Mouse (Mus musculus) limb, embryonic 11.5 days (tissue): ENCODE measurements around the gene Lrrc3. TPM values are rescaled to one million over a fixed set of nuclear protein-coding genes. Genes with fewer than 3 reads are reported as not detected.
A peak's percentile ranks its signal among the peaks of the same experiment; 100 is the strongest.
"Not testable (repeated sequence)": the region's sequence is repeated elsewhere in the genome, so short reads cannot be mapped to it uniquely, and the experiment has no call there.

Experiments
- ATAC-seq: fragments of 200-750 bp; cut with Nextera tagmentation; 2 replicates; pipeline ENCODE4 v1.8.0; 2017; ENCODE audit warnings: low read depth; ENCODE audit not compliant: insufficient number of reproducible peaks, low FRiP score, low TSS enrichment
- DNase-seq: peaks from one replicate; pipeline ENCODE4 v3.0.0-alpha.2; 2015; ENCODE audit warnings: low spot score
- H3K27ac ChIP-seq: fragments of 300-500 bp; sonication (generic); replicated peaks from 2 replicates; pipeline ENCODE4 v1.5.1; 2014; ENCODE audit warnings: low read depth, mild to moderate bottlenecking, low read length
- H3K27me3 ChIP-seq: fragments of 300-500 bp; sonication (generic); 2 replicates; pipeline ENCODE4 v1.6.1; 2014; ENCODE audit warnings: mild to moderate bottlenecking, low read length, mixed read lengths; ENCODE audit not compliant: control insufficient read depth, insufficient read depth
- H3K36me3 ChIP-seq: fragments of 300-500 bp; sonication (generic); 2 replicates; pipeline ENCODE4 v1.6.1; 2014; ENCODE audit warnings: mild to moderate bottlenecking, low read length, moderate library complexity, mixed read lengths; ENCODE audit not compliant: control insufficient read depth, insufficient read depth
- H3K4me1 ChIP-seq: fragments of 300-500 bp; sonication (generic); 2 replicates; pipeline ENCODE4 v1.6.1; 2014; ENCODE audit warnings: low read length, mixed read lengths; ENCODE audit not compliant: control insufficient read depth, insufficient read depth
- H3K4me2 ChIP-seq: fragments of 300-500 bp; sonication (generic); 2 replicates; pipeline ENCODE4 v1.6.1; 2014; ENCODE audit warnings: low read depth, mild to moderate bottlenecking, moderate library complexity; ENCODE audit not compliant: severe bottlenecking
- H3K4me3 ChIP-seq: fragments of 300-500 bp; sonication (generic); 2 replicates; pipeline ENCODE4 v1.5.1; 2014; ENCODE audit warnings: low read depth, low read length
- H3K9ac ChIP-seq: fragments of 300-500 bp; sonication (generic); 2 replicates; pipeline ENCODE4 v1.6.1; 2014; ENCODE audit warnings: mild to moderate bottlenecking, low read length
- H3K9me3 ChIP-seq: fragments of 300-500 bp; sonication (generic); 2 replicates; pipeline ENCODE4 v1.6.1; 2016; ENCODE audit warnings: low read length; ENCODE audit not compliant: control insufficient read depth
- WGBS: fragments of 180-500 bp; shearing (Covaris S2); extraction: QIAGEN DNeasy Blood & Tissue Kit; methylation state at CpG from one replicate; pipeline ENCODE4 v1.1.7; 2014; 5-methylcytosine and 5-hydroxymethylcytosine counted together
- polyA plus RNA-seq: library from polyadenylated mRNA; unstranded; fragments of >200 nt; fragmentation: Nextera tagmentation; extraction: Ambion mirVana; gene quantifications from 2 replicates; pipeline ENCODE4 v1.2.1, GENCODE M21; 2014

Lrrc3 gene
- polyA plus RNA-seq: 1.4 and 1.5 TPM in 2 replicates

DNA sequence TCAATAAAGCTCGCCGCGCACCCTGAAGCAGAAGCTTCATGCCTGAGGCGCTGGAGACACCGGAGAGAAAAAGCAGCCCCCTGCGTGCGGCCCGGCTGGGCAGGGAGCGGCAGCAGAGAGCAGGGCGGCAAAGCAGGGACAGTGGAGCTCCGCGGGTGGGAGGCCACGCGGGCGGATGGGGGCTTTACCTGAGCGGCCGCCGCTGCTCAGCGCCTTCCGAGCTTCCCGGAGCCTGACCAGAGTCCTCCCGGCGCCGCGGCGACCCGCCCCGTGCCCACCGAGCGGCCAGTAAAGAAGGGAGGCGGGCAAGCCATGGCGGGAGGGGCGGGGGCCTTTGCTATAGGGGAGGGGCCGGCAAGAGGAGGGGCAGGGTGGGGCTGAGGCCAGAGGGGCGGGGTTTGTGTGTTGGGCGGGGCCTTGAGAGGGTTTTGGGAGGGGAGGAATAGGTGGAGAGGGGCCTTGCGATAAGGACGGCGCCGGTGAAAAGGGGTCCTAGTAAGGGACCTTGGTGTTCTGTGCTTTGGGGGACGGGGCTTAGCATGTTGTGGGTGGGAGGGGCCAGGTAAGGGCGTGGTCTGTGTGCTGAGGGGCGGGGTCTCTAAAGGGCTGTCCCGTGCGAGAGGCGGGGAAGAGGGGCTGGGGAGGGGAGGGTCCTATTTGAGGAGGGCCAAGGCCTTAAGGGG, at the start of gene Lrrc3:
TSS of gene Lrrc3 (minus strand) at position 326 of the 683 bp plus-strand sequence.
- ATAC-seq (peak; percentile 78), DNase-seq (peak; percentile 80)
- peak within 1 kb of the TSS; percentile 68 for H3K9ac ChIP-seq
- peaks cover 3% of the 10 kb centered on the region; the same call in 1 of the 2 replicates for H3K27me3 ChIP-seq
- H3K27ac ChIP-seq: no peak within 1 kb of the TSS
- peak within 1 kb of the TSS; percentile 52 for H3K4me3 ChIP-seq
- no peaks in the 10 kb centered on the region for H3K4me1 ChIP-seq
- peak within 1 kb of the TSS; percentile 93 for H3K4me2 ChIP-seq
- no peaks in the 10 kb centered on the region for H3K36me3 ChIP-seq
- no peaks in the 10 kb centered on the region for H3K9me3 ChIP-seq
- under 1% methylated on average over 37 of the region's 46 CpGs for WGBS

DNA sequence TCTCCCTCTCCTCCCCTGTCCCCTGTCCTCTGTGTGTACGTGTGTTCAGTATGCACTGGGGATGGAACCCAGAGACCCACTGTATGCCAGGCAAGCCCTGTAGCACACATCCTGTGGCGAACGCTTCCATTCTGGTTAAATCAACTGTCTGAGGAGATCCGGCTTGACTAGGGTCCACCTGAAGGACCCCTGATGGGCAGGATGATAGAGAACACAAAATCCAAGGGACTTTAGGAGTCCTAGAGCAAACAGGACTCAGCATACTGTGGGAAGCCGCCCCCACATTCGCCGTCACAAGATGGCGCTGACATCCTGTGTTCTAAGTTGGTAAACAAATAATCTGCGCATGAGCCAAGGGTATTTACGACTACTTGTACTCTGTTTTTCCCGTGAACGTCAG, 48.1 kb upstream of the Lrrc3 start:
- H3K9ac ChIP-seq, H3K4me3 ChIP-seq, H3K36me3 ChIP-seq, DNase-seq, H3K4me2 ChIP-seq, H3K27me3 ChIP-seq, H3K4me1 ChIP-seq, H3K9me3 ChIP-seq, H3K27ac ChIP-seq, ATAC-seq: not testable (repeated sequence)
- 95% methylated on average over 8 of the region's 12 CpGs for WGBS

DNA sequence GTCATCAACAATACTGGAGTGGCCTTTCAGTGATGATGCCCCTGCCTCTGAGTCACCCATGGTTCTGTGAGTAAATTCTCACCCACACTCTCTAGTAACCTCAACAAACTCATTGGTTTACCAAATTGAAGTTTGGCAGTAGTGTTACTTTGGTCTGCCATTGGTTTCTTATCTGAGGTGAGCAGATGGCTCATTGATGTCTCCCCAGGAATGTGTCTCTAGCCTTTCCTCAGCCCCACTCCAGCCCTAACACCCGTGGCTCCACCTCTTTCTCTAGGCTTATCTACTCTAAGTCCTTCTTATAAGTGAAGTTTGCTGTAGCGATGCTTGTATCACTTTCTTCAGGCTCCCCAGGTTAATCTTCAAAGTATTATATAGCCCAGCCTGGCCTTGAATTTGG, 37.3 kb upstream of the Lrrc3 start:
- Histone ChIP-seq H3K4me3 (no peak overlapping the region), H3K27ac (no peak overlapping the region), H3K9ac (no peak overlapping the region), H3K4me1 (no peaks in the 10 kb centered on the region), H3K9me3 (no peaks in the 10 kb centered on the region), H3K4me2 (no peak overlapping the region), H3K27me3 (no peaks in the 10 kb centered on the region), H3K36me3 (no peaks in the 10 kb centered on the region)
- 73% methylated on average over 2 of the region's 2 CpGs for WGBS
- ATAC-seq (no peak), DNase-seq (no peak)

DNA sequence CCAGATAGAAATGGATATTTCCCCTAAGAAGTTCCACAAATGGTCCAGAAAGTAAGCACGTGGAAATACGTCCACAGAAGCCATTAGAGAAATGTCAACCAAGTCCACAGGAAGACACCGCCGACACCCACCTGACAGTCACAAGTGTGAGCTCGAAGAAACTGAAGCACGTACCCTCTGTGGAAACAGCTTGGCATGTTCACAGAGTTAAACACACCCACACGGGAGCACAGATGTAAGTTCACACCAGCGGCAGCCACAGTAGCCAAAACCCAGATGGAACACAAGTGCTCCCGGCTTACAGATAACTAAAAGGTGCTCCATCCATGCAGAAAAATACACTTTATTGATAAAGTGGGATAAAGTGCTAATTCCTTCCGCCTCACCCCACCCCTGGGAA, 25.0 kb upstream of the Lrrc3 start:
- H3K27ac ChIP-seq: no peak overlapping the region

DNA sequence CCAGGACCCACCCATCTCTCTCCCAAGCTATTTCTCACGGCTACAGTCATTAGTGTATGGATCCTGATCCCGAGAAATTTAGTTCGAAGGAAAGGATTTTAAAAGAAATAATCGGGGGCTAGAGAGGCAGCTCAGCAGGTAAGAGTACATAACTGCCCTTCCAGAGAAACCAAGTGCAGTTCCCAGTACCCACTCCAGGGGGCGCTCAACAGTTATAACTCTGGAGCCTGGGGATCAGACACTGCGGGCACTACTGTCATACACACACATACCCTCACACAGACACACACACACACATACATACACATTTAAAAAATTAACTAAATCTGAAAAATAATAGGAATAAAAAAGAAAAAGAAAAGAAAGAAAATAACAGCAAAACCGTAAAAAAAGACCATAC, 23.8 kb upstream of the Lrrc3 start:
- peak; percentile 66 for DNase-seq
- no peak overlapping the region for H3K9ac ChIP-seq
- H3K4me3 ChIP-seq: no peak overlapping the region
- no peak overlapping the region for H3K4me2 ChIP-seq
- H3K27me3 ChIP-seq: no peaks in the 10 kb centered on the region
- no peaks in the 10 kb centered on the region for H3K36me3 ChIP-seq
- no peak overlapping the region for H3K27ac ChIP-seq
- no peaks in the 10 kb centered on the region for H3K9me3 ChIP-seq
- H3K4me1 ChIP-seq: no peaks in the 10 kb centered on the region
- no peak for ATAC-seq
- 48% methylated on average over 7 of the region's 7 CpGs for WGBS

More for the DNA sequence above, 25.0 kb upstream of the Lrrc3 start:
- no peak overlapping the region for H3K4me2 ChIP-seq
- no peaks in the 10 kb centered on the region for H3K9me3 ChIP-seq
- no peak for ATAC-seq
- 87% methylated on average over 10 of the region's 10 CpGs for WGBS
- no peak for DNase-seq
- H3K4me3 ChIP-seq: no peak overlapping the region
- H3K4me1 ChIP-seq: no peaks in the 10 kb centered on the region
- H3K36me3 ChIP-seq: no peaks in the 10 kb centered on the region
- H3K27me3 ChIP-seq: no peaks in the 10 kb centered on the region
- no peak overlapping the region for H3K9ac ChIP-seq

DNA sequence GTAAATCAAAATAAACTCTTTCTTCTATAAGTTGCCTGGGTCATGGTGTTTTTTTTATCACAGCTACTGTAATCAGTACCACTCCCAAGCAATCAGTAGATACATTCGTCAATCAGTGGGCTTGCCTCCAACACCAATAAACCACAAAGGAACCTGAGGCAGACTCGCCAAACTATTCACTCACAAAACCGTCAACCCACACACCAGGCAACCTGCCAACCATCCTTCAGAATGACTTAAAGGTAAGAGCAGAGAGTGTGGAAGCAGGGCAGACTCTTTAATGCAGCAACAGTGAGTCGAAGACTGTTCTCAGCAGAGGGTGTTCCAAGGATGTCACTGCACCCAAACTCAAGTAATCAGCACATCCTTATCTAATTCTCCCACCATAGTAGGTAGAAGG, 20.3 kb upstream of the Lrrc3 start:
- WGBS: 79% methylated on average over 4 of the region's 4 CpGs
- no peaks in the 10 kb centered on the region for H3K9me3 ChIP-seq
- H3K4me1 ChIP-seq: no peaks in the 10 kb centered on the region
- H3K36me3 ChIP-seq: no peaks in the 10 kb centered on the region
- H3K4me2 ChIP-seq: no peak overlapping the region
- ATAC-seq (no peak), DNase-seq (no peak)
- H3K9ac ChIP-seq: no peak overlapping the region
- no peak overlapping the region for H3K27ac ChIP-seq
- H3K4me3 ChIP-seq: no peak overlapping the region
- H3K27me3 ChIP-seq: no peaks in the 10 kb centered on the region

DNA sequence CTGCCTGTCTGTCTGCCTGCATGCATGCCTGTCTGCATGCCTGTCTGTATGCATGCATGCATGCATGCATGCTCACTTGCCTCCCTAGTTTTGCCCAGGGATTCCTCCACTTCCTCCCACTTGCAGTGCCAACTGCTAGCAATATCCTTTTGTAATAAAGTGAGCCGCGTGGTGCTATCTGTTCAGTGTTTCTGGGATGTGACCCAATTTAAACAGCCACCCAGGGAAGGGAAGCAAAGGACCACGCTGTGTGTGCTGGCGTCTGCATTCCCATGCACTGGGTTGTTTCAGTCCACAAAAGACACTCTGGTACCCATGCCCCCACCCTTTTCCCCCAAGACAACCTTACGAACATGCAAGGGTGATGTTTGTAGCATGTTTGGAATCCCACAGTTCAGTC, 18.7 kb upstream of the Lrrc3 start:
- Histone ChIP-seq H3K9me3 (no peaks in the 10 kb centered on the region), H3K4me1 (no peaks in the 10 kb centered on the region), H3K27ac (no peak overlapping the region), H3K27me3 (no peaks in the 10 kb centered on the region), H3K9ac (no peak overlapping the region), H3K4me3 (no peak overlapping the region), H3K4me2 (no peak overlapping the region), H3K36me3 (no peaks in the 10 kb centered on the region)
- ATAC-seq (no peak), DNase-seq (no peak)
- WGBS: 73% methylated on average over 5 of the region's 5 CpGs

DNA sequence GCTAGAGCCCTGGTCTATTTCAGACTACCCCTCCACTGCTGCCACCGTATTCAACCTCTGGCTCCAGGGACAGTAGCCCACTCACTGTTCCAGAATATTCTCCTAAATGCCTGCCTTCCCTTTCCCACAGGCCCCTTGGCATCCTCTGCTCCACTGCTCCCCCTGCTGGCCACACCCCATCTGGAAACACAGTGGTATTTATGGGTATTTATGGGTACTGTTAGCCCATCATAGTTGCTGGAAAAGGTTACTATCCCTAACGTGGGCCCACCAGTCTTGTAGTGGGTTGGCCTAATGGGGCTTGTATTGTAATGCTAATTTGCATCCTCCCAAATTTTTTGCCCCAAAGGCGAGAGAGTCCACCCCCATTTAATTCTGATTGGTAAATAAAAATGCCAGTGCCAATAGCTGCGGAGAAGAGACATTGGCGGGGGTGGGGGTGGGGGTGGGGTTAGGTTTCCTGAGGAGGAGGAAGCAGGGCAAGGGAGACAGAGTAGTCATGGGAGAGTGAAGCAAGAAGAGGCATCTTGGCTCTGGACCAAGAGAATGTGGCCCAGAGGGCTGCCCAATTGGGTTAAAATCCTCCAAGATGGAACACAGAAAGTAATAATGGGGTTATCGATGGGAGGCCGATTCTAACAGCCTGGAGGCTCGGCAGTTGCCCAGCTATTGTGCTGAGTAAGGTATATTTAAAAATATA, 14.4 kb upstream of the Lrrc3 start:
- no peak overlapping the region for H3K9ac ChIP-seq
- H3K4me1 ChIP-seq: no peaks in the 10 kb centered on the region
- no peaks in the 10 kb centered on the region for H3K27me3 ChIP-seq
- ATAC-seq (no peak), DNase-seq (peak; percentile 63)
- WGBS: 68% methylated on average over 8 of the region's 8 CpGs
- H3K9me3 ChIP-seq: no peaks in the 10 kb centered on the region
- H3K36me3 ChIP-seq: no peaks in the 10 kb centered on the region
- H3K27ac ChIP-seq: no peak overlapping the region
- H3K4me3 ChIP-seq: no peak overlapping the region
- H3K4me2 ChIP-seq: no peak overlapping the region
